In genomic region chr6:124809775-124810538, GRCm38 (mm10) we compare ENCODE assay signal across 8 mouse cellular contexts. TPM values are rescaled to one million over a fixed set of nuclear protein-coding genes. Genes with fewer than 3 reads are reported as not detected.
DNase-seq lines count a peak whose midpoint lies in the region; ATAC-seq and TF ChIP-seq lines count a peak whose summit lies in the region.

No protein-coding gene starts in this region.

- H3K4me2 ChIP-seq in hindbrain, embryonic 15.5 days, result peak overlapping the region; percentile 85
- H3K4me2 ChIP-seq in myocyte (ENCODE audit: low read depth), result peak overlapping the region; percentile 92

- no peak overlapping the region for H3K27ac ChIP-seq in cortical plate, adult 2 months (ENCODE audit: insufficient read depth, low read length)
- H3K27ac ChIP-seq in hindbrain, embryonic 15.5 days (replicated peaks), result 0 out of 2 replicates have a peak overlapping the region, but pooled peaks have one; percentile 76

- peak; percentile 45 for DNase-seq in left cerebral cortex, postnatal 4 days
- no peak for DNase-seq in left cerebral cortex, adult 18-20 months (ENCODE audit: low spot score in 2 of 2)
- DNase-seq in ovary, postnatal 36 days (ENCODE audit: low spot score), result no peak
- DNase-seq in retina, embryonic 14.5 days (ENCODE audit: low spot score), result no peak
- DNase-seq in kidney, postnatal 14 days, result no peak

- no peak for ATAC-seq in hindbrain, embryonic 15.5 days (ENCODE audit: low FRiP score, low read depth)

- TF ChIP-seq CTCF in cortical plate, adult 2 months (IDR thresholded peaks at IDR 0.05; ENCODE audit: extremely low read depth, insufficient read depth, low read length), result no peak

- TF ChIP-seq POLR2A in cortical plate, adult 2 months (IDR thresholded peaks at IDR 0.05; ENCODE audit: extremely low read depth, insufficient read depth, low read length), result 0 out of 2 replicates have a peak, but pooled peaks have one; percentile 20
- TF ChIP-seq POLR2A in myocyte (IDR thresholded peaks at IDR 0.05; ENCODE audit: insufficient read length, low read depth), result peak; percentile 49

- peaks cover 7% of the 10 kb centered on the region; the same call in 1 of the 2 replicates for H3K4me1 ChIP-seq in cortical plate, adult 2 months (ENCODE audit: control insufficient read depth, insufficient read depth, low read length)
- peaks cover 68% of the 10 kb centered on the region for H3K4me1 ChIP-seq in hindbrain, embryonic 15.5 days (replicated peaks)

- intact Hi-C loops in left cerebral cortex, postnatal 4 days (cut with DNase I), result loop anchor here (5.0 kb wide), 1 partner anchor 53 kb away; the partner anchor contains the start of genes Atn1 and Gm45234

- no peaks in the 10 kb centered on the region for H3K27me3 ChIP-seq in hindbrain, embryonic 15.5 days
- H3K27me3 ChIP-seq in myocyte (ENCODE audit: control insufficient read depth, insufficient read depth, insufficient read length), result no peaks in the 10 kb centered on the region

- peak overlapping the region; percentile 16 for H3ac ChIP-seq in myocyte (ENCODE audit: control insufficient read depth, insufficient read length)

- peak overlapping the region; percentile 37; the same call in 1 of the 2 replicates for H3K4me3 ChIP-seq in cortical plate, adult 2 months (ENCODE audit: insufficient read depth, low read length)
- H3K4me3 ChIP-seq in hindbrain, embryonic 15.5 days, result peak overlapping the region; percentile 46
- H3K4me3 ChIP-seq in myocyte, result peak overlapping the region; percentile 81

- H3K79me2 ChIP-seq in myocyte (ENCODE audit: control insufficient read depth, insufficient read depth), result peaks cover 29% of the 10 kb centered on the region

- H3K9me3 ChIP-seq in hindbrain, embryonic 15.5 days, result no peaks in the 10 kb centered on the region

- H3K9ac ChIP-seq in hindbrain, embryonic 15.5 days, result peak overlapping the region; percentile 48

- H3K36me3 ChIP-seq in hindbrain, embryonic 15.5 days, result peaks cover 8% of the 10 kb centered on the region; the same call in 1 of the 2 replicates
- H3K36me3 ChIP-seq in myocyte (ENCODE audit: control insufficient read depth, insufficient read depth), result peaks cover 6% of the 10 kb centered on the region

- WGBS in hindbrain, embryonic 15.5 days, result 43% methylated on average over 14 of the region's 14 CpGs

TF ChIP-seq in myocyte, 11 proteins besides CTCF, POLR2A, EP300 and RAD21:
- TF ChIP-seq MYOD1 (IDR thresholded peaks at IDR 0.05; ENCODE audit: control insufficient read depth in 1 of 3, insufficient read length in 2 of 3, low read depth in 2 of 3), result no peak
- peak; percentile 85 for TF ChIP-seq POLR2AphosphoS2 (IDR thresholded peaks at IDR 0.05; ENCODE audit: insufficient read length, low read depth)
TF ChIP-seq in myocyte: peak in this region for 1.

RNA-seq across cellular contexts. Expression of gene Spsb2, which starts 1.5 kb away (rescaled TPM):
- total RNA-seq in left cerebral cortex, postnatal 4 days (2021), result 1 to 10 TPM; 4.1 TPM
- 1 to 10 TPM; 4.6 to 5.7 TPM for total RNA-seq in left cerebral cortex, adult 18-20 months (2021)
- polyA plus RNA-seq in cortical plate, adult 2 months (2012; rRNA removed), result 4.4 and 4.8 TPM in 2 replicates
- 9.0 and 9.3 TPM in 2 replicates for polyA plus RNA-seq in hindbrain, embryonic 15.5 days (2015; fragmentation: Nextera tagmentation; extraction: Ambion mirVana)
- 41.2 TPM for polyA plus RNA-seq in myocyte (2012; fragmentation: generic; extraction: Trizol)

RNA-seq across cellular contexts. Expression of gene Tpi1, which starts 4.1 kb away (rescaled TPM):
- total RNA-seq in left cerebral cortex, postnatal 4 days (2021), result 100 to 1,000 TPM; 275 to 296 TPM
- 100 to 1,000 TPM; 804 to 847 TPM for total RNA-seq in left cerebral cortex, adult 18-20 months (2021)
- 1,059 and 1,064 TPM in 2 replicates for polyA plus RNA-seq in cortical plate, adult 2 months (2012; rRNA removed)
- 468 and 478 TPM in 2 replicates for polyA plus RNA-seq in hindbrain, embryonic 15.5 days (2015; fragmentation: Nextera tagmentation; extraction: Ambion mirVana)
- 1,480 TPM for polyA plus RNA-seq in myocyte (2012; fragmentation: generic; extraction: Trizol)

RNA-seq across cellular contexts. Expression of gene Usp5, which starts 19.3 kb away (rescaled TPM):
- 100 to 1,000 TPM; 192 to 202 TPM for total RNA-seq in left cerebral cortex, postnatal 4 days (2021)
- 100 to 1,000 TPM; 204 to 208 TPM for total RNA-seq in left cerebral cortex, adult 18-20 months (2021)
- 151 and 152 TPM in 2 replicates for polyA plus RNA-seq in cortical plate, adult 2 months (2012; rRNA removed)
- polyA plus RNA-seq in hindbrain, embryonic 15.5 days (2015; fragmentation: Nextera tagmentation; extraction: Ambion mirVana), result 203 and 209 TPM in 2 replicates
- polyA plus RNA-seq in myocyte (2012; fragmentation: generic; extraction: Trizol), result 123 TPM

RNA-seq across cellular contexts. Expression of gene Cdca3, which starts 19.4 kb away (rescaled TPM):
- 10 to 100 TPM in 1 of 2 experiments, 1 to 10 TPM in 1; 6.9 to 10.8 TPM for total RNA-seq in left cerebral cortex, postnatal 4 days (2021)
- under 1 TPM; 0.23 to 0.42 TPM for total RNA-seq in left cerebral cortex, adult 18-20 months (2021)
- 2.3 and 2.4 TPM in 2 replicates for polyA plus RNA-seq in cortical plate, adult 2 months (2012; rRNA removed)
- polyA plus RNA-seq in hindbrain, embryonic 15.5 days (2015; fragmentation: Nextera tagmentation; extraction: Ambion mirVana), result 35.3 and 44.0 TPM in 2 replicates
- 28.8 TPM for polyA plus RNA-seq in myocyte (2012; fragmentation: generic; extraction: Trizol)

RNA-seq across cellular contexts. Expression of gene Gnb3, which starts 30.1 kb away (rescaled TPM):
- total RNA-seq in left cerebral cortex, postnatal 4 days (2021), result under 1 TPM; 0.32 to 0.46 TPM
- under 1 TPM in 1 of 2 experiments, not detected in 1; 0.21 TPM for total RNA-seq in left cerebral cortex, adult 18-20 months (2021)
- 0.17 and 0.25 TPM in 2 replicates for polyA plus RNA-seq in cortical plate, adult 2 months (2012; rRNA removed)
- 0.83 and 3.3 TPM in 2 replicates for polyA plus RNA-seq in hindbrain, embryonic 15.5 days (2015; fragmentation: Nextera tagmentation; extraction: Ambion mirVana)
- polyA plus RNA-seq in myocyte (2012; fragmentation: generic; extraction: Trizol), result 0.11 TPM
